Mouse (Mus musculus): Measurements from ENCODE around the gene Thada.

DNA sequence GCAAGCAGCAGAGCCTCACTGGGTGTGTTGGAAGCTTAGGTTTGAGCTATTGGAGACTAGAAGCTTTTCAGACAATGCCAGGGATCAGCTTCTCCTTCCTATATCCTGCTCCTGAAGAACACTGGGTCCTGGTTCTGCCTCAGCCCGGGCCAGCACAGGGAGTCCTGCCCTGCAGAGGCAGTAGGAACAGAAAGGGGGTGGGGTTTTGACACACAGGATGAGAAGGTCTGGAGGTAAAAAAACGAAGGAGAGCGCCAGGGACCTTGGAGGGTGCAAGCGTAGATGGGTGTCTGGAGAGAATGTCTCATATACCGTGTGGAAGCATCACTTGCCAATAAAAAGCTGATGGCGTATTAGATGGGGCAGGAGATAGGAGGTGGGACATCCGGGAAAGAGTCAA lies 289.6 kb downstream of the Thada start:
- TF ChIP-seq POLR2A (IDR thresholded peaks at IDR 0.05; ENCODE audit: insufficient read depth, low read depth, low read length) (no peak), CTCF (IDR thresholded peaks at IDR 0.05) (no peak)

All from heart, adult 2 months (tissue).